Mouse (Mus musculus) spleen, adult 18-20 months (tissue): ENCODE results near the gene Galr3.
"Not testable (repeated sequence)": the region's sequence is repeated elsewhere in the genome, so short reads cannot be mapped to it uniquely, and the experiment has no call there.

Experiments
- DNase-seq, 2 experiments: peaks; one replicate each; pipeline ENCODE4 v3.0.0; 2022; ENCODE audit warnings: mixed read lengths in 2 of 2

Galr3 gene

DNA sequence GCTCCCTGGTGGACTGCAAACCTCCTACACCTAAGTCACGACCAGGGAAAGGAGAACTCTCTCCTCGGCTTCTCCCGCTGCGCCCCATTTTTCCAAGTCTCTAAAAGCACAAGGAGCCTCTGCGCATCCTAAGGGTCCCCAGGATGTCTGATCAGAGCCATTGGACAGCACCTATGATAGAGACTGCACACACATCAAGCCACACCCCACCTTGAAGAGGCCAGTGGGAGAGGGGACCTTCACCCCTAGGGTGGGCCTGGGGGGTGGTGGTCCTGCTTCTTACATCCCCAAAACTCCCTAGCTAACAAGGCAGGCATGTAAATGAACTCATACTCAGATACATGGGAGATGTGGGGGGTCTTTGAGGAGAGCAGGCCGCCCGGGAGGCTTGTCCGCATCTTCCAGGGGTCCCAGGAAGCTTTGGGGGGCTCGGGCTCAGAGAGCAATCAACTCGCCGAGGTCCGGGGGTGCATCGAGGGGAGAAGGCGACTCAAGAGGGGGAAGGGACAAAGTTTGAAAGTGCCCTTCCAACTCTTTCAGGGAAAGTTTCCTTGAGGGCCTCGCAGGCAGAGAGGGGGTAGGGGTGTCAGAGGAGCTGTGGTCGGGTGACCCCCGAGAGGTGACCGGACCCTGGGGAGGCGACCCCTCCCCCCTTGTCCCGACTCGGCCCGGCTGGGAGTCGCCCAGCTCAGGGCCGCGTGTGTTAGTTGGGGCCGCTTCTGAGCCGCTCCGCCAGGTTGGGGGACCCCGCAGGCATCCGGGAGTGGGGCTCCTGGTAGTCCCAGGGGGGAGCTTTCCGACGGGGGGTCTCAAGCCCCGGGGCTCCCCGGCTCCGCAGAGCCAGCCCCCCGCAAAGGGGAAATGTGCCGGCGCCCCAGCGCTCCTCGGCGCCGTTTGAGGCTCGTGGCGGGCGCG, 14.1 kb upstream of the Galr3 start:
- peak in 1 of 2 experiments; percentile 18 for DNase-seq

DNA sequence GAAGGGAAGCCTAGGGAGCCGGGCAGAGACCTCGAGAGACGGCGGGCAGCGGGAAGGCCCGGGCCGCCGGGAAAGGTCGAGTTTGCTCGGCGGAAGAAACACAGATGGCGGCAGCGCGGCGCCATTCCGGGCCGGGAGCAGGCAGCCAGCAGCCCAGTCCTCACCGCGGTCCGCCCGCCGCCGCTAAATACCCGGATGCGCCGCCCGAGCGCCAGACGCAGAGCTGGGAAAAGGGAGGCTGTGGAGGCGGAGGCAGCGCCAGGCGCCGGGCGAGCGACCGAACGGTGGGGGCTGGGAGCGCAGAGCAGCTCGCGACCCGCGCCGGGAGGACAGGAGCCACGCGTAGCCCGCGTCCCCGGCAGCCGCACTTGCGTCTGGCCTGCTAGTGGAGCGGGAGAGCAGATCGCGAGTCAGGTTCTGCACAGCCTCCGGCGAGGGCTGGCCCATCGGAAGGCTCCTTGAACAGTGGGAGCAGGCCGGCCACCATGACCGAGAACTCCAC, 13.4 kb upstream of the Galr3 start, which contains the start of gene H1f0:
H1f0 (plus strand) TSS at position 214 of the 502 bp plus-strand sequence.
- DNase-seq = peak; percentile 49 to 72

DNA sequence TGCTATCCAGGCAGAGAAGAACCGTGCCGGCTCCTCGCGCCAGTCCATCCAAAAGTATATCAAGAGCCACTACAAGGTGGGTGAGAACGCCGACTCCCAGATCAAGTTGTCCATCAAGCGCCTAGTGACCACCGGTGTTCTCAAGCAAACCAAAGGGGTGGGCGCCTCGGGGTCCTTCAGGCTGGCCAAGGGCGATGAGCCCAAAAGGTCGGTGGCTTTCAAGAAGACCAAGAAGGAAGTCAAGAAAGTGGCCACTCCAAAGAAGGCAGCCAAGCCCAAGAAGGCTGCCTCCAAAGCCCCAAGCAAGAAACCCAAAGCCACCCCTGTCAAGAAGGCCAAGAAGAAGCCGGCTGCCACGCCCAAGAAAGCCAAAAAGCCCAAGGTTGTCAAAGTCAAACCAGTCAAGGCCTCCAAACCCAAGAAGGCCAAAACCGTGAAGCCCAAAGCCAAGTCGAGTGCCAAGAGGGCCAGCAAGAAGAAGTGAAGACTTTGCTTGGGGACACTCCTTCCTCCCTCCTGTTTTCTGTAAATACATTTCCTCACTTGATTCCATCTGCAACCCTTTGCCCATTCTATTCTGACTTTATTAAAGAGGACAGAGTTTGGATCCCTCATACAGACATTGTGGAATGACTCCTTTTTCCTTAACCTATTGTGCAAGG, 12.7 kb upstream of the Galr3 start:
- DNase-seq = no peak

DNA sequence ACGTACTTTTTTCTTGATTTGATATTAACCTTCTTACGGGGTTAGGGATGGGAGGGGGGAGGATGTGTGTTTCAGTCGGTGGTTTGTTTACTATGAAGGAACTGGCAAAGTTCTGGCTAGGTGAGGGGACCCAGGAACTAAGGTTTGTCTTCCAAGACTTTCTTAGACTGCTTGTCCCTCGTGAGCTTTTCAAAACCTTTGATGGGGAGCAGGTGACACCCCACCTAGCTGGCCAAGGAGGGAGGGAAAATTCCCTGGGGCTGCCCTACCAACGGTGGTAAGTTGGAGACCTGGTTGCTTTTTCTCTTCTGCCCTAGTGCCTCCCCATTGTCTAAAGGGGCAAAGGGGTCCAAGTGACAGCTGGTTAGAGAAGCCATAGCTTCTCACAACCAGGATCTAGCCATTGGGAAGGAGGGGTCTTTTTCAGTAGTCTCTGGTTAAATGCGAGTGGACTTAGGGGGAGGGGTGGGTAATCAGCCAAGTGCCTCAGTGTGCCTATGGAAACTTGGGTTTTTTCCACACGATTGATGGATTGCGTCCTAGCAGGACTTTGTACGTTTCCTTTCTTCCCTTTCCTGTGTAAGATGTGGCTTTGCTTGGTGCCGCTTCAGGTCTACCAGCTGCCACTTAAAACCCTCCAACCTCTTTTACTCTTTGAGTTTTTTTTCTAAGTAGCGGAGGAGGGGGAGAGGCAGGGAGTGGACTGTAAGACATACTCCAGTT, 12.0 kb upstream of the Galr3 start:
- DNase-seq = no peak

DNA sequence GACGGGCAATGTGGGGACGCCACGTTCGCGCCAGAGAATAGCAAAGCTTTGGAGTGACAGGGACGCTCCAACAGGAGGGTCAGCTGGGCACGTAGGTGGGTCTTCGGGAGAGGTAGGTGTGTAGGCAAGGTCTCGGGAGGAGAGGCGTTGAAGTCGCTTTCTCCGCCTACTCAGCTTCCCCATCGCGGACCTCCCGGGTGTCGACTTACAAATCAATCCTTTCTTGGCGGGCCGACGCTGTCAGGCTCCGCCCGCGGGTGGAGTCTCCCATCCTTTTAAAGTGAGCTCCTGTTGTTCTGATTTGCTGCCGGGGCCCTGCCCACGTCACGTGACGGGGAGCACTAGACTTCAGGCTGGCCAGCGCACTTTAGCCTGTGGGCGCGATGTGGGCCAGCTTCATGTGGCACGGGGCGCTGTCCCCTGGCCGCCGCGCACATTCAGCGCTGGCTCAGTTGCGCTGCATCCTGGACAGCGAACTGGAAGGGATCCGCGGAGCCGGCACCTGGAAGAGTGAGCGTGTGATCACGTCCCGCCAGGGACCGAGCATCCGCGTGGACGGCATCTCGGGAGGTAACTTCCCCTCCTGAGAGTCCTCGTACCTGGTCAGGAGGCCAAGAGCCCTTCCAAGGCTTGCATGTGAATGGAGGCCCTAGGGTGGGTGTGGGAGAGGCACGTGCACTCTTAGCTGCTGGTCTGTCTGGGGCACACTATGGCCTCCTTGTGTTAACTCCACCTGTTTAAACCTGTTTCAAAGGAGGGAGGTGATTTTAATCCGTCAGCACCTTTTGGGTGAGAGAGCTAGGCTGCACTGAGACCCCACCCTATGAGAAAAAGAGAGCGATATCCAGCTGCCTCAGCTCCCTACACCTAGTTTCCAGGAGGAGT, 10.9 kb upstream of the Galr3 start:
- peak; percentile 55 to 57 for DNase-seq

DNA sequence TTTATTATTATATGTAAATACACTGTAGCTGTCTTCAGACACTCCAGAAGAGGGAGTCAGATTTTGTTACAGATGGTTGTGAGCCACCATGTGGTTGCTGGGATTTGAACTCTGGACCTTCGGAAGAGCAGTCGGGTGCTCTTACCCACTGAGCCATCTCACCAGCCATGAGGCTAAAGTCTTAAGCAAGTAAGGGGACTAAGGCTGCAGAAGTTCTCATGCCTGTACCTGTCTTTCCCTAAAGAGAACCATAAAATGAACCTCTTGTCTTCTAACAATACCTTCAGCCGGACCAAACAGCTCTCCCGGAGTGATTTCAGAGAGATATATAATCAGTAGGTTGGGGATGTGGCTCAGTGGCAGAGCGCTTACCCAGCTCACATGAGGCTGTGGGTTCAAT, 9.8 kb upstream of the Galr3 start:
- DNase-seq = not testable (repeated sequence)

DNA sequence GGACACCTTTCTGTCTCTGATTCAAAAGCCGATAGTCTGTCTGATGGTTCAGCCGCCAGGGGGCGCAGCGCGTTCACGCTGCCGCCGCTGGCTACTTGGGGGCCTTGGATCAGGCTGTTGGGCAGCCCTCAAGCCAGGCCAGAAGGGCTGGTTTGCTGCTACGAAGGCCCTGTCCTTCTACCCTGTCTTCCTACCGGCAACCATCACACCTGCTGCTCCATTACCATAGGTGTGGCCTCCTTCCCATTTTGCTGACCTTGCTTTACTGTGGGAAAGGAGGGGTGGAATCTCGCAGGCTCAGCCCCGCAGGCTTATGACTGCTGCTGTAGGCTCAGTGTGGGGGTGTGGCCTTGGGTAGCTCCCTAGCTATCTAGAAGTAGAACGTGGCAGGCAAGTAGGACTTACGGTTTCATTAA, 3.8 kb upstream of the Galr3 start:
- DNase-seq = peak in 1 of 2 experiments; percentile 78

DNA sequence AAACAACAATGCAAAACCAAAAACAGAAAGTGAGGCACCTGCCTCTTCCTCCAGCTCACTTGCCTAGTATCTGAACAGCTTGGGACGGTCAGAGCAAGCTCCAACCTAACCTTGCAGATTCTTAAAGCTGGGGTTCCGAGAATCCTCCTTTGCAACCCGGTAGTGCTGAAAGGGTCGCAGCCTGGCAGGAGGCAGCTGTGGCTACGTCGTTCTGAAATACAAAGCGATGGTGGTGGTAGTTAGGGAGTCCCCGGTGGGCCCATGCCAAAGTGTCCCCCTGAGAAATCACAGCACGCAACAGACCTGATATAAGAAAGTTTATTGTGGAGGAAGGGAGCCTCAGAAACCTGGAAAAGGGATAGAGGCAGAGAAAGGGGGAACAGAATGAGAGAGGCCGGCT, 3.4 kb upstream of the Galr3 start:
- no peak for DNase-seq

DNA sequence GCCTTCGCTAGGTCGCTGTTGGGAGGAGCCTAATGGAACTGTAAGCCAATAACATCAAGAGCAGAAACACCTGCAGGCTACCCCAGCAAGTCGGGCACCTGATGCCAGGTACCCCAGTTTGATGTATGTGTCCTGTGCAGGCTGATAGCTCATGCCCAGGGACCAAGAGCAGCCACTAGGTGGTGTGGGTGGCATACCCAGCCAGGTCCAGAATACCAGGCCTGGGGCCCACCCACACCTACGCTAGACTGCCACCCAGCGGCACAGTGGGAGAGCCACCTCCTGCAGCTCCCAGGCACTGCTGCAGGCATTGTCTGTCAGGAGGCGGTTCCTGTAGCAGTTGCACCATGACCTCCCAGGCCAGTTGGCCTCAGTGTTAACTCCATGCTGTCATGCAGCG, 2.8 kb upstream of the Galr3 start:
- peak; percentile 77 to 87 for DNase-seq

DNA sequence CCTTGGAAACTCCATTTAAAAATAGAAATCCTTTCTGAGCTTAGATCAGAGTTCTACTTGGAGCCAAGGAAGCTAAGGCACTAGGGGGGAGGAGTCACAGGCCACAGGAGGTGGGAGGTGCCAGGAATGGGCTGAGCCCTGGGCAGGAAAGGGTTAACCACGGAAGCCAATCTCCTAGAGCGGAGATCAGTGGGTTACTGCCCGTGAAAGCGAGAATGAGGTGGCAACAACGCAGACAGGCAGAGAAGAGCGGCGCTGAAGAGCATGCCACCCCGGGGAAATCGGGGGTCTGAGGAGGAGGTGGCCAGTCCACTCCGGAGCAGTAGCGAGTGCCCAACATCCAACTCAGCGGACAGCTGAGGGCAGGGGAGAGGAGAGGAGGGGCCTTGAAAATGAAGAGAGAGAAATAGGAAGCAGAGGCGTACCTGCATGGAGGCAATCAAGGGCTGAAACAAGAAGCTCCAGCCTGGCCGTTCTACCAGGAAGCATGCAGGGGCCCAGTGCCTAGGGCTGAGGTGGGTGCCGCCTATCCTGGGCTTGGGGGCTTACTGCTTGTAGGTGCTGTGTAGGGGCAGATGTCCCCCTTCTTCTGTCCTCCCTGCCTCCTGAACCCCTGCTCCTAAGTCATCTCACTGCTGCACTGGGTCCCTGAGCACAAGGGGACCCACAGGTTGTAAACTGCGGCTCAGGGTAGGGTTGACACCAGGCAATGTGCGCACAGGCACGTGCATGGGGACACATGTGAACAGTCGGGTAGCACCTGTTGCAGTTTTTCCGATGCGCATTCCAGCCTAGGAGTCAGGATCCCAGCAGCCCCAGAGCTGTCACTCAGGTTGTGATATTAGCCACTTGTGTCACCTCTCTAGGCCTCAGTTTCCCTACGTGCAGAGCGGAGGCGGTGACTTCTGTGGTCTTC, 926 bp upstream of the Galr3 start:
- DNase-seq = no peak

DNA sequence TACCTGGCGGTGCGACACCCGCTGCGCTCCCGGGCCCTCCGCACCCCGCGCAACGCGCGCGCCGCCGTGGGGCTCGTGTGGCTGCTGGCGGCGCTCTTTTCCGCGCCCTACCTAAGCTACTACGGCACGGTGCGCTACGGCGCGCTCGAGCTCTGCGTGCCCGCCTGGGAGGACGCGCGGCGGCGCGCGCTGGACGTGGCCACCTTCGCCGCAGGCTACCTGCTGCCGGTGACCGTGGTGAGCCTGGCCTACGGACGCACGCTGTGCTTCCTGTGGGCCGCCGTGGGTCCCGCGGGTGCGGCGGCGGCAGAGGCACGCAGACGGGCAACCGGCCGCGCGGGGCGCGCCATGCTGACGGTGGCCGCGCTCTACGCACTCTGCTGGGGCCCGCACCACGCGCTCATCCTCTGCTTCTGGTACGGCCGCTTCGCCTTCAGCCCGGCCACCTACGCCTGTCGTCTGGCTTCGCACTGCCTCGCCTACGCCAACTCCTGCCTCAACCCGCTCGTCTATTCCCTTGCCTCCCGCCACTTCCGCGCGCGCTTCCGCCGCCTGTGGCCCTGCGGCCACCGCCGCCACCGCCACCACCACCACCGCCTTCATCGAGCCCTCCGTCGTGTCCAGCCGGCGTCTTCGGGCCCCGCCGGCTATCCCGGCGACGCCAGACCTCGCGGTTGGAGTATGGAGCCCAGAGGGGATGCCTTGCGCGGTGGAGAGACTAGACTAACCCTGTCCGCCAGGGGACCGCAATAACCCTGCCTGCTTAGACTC, 1.2 kb downstream of the Galr3 start:
- no peak for DNase-seq

DNA sequence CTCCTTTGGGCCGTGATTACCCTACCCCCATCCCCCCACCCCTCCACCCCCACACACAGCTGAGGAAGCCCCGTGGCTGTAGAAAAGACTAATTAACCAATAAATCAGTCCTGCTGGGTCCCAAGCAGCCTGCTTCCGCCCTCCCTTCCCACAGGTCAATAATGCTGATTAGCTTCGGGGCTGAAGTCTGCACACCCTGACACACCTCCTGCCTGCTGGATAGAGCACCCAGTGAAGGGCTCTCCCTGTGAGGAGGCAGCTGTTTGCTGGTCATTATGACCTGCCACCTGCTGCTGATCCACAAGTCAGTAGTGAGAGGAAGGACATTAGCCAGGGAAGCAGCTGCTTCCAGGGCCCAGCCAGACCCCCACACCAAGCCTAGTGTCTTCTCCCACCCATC, 3.2 kb downstream of the Galr3 start:
- DNase-seq = no peak

DNA sequence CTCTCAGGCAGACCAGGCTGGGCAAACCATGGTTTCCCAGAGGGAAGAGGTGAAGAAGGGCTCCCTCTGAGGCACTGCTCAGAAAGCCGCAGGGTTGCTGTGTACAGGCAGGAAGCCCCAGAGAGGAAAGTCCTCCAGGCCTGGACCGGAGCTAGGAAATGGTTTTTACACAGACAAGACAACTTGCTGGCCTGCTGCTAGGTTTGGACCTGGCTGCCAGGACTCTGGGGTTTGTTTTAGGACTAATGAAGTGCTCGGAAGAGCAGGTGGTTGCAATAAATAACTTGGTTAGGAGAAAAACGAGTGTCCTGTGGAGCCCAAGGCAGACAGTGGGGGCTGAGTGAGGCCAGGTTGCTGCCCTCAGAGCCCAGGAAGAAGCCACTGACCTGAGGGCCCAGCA, 6.5 kb downstream of the Galr3 start:
- no peak for DNase-seq

DNA sequence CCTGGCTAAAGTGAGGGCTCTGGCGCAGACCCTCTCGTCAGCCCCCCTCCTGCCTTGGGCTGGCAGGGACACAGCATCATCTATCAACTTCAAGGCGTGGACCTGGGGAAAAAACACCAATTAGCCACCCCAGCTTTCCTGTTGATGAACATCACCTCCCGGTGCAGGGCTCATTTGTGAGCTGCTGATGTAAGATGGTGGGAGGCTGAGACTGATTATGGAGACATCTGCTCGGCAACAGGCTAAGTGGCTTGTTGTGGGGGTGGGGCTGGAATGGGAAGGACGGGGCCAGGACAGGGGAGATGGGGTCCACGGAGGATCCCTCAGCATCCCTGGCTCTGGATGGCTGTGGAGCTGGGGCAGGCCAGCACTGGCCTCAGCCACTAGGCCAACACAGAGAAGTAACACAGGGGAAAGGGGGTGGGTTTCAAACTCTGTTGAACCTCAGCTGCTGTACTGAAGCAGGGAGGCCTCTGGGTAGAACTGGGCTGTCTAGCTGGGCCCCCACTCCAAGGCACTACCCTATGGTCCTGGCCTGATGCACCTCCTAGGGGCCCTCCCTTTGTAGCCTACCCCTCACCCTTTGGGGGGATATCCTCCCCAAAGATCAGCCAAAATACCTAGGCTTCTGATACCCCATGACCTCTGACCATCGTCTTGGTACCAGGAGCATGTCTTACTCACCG, 8.6 kb downstream of the Galr3 start:
- DNase-seq = no peak

DNA sequence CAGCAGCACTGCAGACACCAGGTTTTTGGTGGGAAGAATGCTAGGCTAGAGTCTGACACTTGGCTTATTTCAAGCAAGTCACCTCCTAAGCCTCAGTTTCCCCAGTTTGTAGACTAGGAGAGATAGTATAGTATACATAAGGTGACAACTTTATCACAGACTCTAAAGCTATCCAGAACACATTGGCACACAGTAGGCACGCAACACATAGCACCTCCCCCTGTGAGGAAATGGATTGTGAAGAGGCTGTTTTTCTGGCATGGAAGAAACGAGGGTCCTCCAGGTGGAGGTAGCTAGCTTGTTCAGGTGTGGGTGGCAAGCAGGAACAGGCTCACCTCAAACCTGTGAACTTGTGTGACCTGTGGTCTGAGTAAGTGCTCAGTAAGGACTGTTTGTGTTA, 9.3 kb downstream of the Galr3 start:
- no peak for DNase-seq

DNA sequence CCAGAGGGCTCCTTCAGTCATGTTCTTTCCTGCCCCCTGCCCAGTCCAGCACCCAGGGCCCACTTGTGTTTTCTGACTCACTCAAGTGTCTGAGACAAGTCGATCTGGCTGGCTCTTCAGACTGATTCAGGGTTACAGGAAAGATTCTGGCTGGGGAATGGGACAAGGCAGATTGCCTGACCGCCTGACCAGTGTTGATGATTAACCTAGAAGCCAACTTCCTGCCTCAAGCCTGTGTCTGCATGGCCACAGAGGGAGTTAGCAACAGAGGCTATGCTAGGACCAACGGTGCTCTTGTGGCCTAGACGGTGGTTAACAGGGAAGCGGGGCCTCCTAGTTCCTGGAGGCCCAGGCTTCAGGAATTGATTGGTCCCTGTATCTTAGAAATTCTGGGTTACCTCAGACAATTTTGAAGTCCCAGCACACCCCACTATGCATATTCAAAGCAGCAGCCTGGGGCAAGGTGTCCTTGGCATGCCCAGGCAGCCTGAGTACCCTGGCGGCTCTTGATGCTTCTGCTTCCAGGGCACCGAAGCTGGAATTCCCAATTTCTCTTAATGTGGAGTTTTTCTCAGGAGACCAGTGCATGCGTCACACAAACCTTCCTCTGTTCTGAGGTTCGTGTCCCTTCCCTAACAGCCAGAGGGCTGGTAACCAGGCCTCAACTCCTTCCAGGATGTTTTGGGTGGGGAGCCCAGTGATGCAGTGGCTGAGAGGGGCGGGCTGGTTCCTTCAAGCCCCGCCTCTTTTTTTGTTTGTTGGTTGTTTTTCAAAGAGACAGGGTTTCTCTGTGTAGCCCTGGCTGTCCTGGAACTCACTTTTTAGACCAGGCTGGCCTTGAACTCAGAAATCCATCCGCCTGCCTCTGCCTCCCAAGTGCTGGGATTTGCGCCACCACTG, 10.0 kb downstream of the Galr3 start:
- DNase-seq = no peak

DNA sequence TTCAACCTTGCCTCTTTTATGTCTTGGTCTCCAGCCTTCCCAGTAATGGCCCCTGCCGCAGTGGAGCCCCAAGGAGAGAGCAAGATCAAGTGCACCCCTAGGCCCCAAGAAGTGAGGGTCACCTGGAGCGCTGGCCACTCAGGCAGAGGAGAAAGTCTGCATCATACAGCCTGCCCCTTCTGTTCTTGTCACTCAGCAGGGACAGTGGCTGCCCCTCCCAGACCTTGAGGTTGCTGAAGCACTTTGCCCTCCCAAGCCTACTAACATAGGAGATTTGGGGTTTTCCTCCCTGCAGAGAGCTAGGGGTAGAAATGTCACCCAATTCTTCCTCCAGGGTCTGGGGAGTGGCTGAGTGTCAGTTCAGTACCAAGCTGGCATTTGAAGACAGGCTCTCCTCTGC, 10.7 kb downstream of the Galr3 start:
- no peak for DNase-seq

DNA sequence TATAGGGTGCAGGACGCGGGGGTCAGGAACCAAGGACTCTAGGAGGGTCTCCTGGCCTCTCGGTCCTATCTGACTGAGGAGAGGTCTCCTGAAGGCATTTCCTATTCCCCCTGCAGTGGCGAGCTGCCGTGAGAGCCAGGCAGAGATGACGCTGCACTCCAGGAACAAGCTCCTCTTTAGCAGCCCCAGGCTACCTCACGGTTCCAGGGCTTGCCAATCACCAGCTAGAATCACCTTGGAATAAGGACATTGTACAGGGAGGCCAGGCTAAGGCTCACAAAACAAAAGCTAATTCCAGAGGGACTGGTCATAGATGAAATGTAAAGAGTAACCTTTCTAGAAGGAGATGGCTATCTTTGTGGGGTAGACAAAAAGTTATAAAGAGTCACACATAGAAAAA, 14.9 kb downstream of the Galr3 start:
- no peak for DNase-seq

DNA sequence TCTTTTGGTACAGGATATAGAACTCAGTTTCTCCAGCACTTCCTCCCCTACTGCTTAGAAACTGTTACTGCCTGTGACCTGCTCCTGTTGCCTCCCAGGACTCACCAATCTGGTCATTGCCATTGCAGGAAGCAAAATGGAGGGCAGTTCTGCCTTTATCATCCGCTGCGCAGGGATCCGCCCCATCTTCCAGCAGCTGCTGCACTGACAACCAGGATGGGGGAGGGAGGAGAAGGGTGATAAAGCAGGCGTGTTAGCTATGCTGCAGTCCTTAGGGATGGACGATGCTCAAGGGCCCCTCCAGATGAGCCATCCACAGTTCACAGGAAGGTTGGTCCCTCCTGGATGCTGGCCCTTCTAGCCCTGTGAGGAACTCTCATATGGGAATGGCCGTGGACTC, 16.2 kb downstream of the Galr3 start:
- DNase-seq = no peak
